Mouse (Mus musculus): Measurements from ENCODE around the gene Egfem1. TPM values are rescaled to one million over a fixed set of nuclear protein-coding genes. Genes with fewer than 3 reads are reported as not detected.

The Egfem1 gene
- polyA plus RNA-seq, 1 experiment = not detected

DNA sequence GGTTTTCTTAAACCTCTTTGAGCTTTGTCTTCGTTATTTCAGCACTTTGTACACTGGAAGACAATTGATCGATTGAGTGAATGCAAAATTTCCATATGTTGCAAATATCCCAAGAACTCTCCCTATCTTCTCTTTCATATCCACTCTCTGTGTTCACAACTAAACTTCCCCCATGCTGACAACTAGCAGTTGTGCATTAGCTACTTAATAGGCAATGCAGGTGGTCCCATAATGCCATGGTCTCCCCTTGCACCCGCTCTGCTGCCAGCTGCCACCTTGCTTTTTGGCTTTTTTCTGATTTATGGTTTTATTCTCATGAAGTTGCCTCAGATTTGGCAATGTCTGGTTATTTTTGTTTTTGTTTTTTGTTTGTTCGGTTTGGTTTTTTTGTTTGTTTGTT, 209.8 kb downstream of the Egfem1 start:
- H3K79me2 ChIP-seq (ENCODE audit: control insufficient read depth, insufficient read depth) = no peaks in the 10 kb centered on the region
- H3K4me2 ChIP-seq (ENCODE audit: low read depth) = no peak overlapping the region
- no peaks in the 10 kb centered on the region for H3K36me3 ChIP-seq (ENCODE audit: control insufficient read depth, insufficient read depth)
- no peak overlapping the region for H3K4me3 ChIP-seq
- no peak overlapping the region for H3ac ChIP-seq (ENCODE audit: control insufficient read depth, insufficient read length)
- TF ChIP-seq MYOD1 (IDR thresholded peaks at IDR 0.05; ENCODE audit: control insufficient read depth in 1 of 3, insufficient read length in 2 of 3, low read depth in 2 of 3) = no peak
- no peak for TF ChIP-seq SRF (IDR thresholded peaks at IDR 0.05; ENCODE audit: control insufficient read depth, insufficient read length, low read depth)
- TF ChIP-seq POLR2A (IDR thresholded peaks at IDR 0.05; ENCODE audit: insufficient read length, low read depth) = no peak
- no peak for TF ChIP-seq MAX (IDR thresholded peaks at IDR 0.05; ENCODE audit: low read depth)
- TF ChIP-seq POLR2AphosphoS2 (IDR thresholded peaks at IDR 0.05; ENCODE audit: insufficient read length, low read depth) = no peak
- TF ChIP-seq REST (IDR thresholded peaks at IDR 0.05; ENCODE audit: insufficient read depth, insufficient read length) = no peak
- TF ChIP-seq CEBPB (IDR thresholded peaks at IDR 0.05; ENCODE audit: insufficient read depth, poor library complexity, severe bottlenecking) = no peak
- TF ChIP-seq TCF3 (IDR thresholded peaks at IDR 0.05; ENCODE audit: insufficient read length, low read depth) = no peak
- H3K27me3 ChIP-seq (ENCODE audit: control insufficient read depth, insufficient read depth, insufficient read length) = no peaks in the 10 kb centered on the region

DNA sequence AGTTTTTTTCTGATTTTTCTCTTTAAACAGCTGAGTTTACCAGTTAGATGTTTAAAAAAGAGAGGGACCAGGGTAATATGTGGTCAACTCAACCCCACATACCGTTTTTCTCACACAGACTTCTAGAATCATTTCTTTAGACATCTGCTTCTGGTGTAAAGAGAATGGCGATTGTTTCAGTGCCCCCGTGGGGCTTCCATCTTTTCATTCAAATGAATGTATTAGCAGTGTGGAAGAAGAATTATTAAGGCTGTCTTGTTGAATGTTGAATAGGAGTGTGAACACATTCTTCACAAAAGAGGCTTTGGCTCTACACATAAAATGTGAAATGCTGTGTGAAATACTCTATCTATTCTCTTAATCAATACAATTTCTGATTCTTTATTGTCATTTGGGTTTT, 210.4 kb downstream of the Egfem1 start:
- Histone ChIP-seq H3K36me3 (ENCODE audit: control insufficient read depth, insufficient read depth) (no peaks in the 10 kb centered on the region), H3K79me2 (ENCODE audit: control insufficient read depth, insufficient read depth) (no peaks in the 10 kb centered on the region), H3K27me3 (ENCODE audit: control insufficient read depth, insufficient read depth, insufficient read length) (no peaks in the 10 kb centered on the region), H3K4me2 (ENCODE audit: low read depth) (no peak overlapping the region), H3ac (ENCODE audit: control insufficient read depth, insufficient read length) (no peak overlapping the region), H3K4me3 (no peak overlapping the region)
- no peak for TF ChIP-seq REST (IDR thresholded peaks at IDR 0.05; ENCODE audit: insufficient read depth, insufficient read length)
- no peak for TF ChIP-seq MYOG (IDR thresholded peaks at IDR 0.05; ENCODE audit: control insufficient read depth in 1 of 3, insufficient read depth in 1 of 3, insufficient read length in 2 of 3, low read depth in 2 of 3)
- no peak for TF ChIP-seq E2F4 (IDR thresholded peaks at IDR 0.05; ENCODE audit: insufficient read depth)
- TF ChIP-seq MYOD1 (IDR thresholded peaks at IDR 0.05; ENCODE audit: control insufficient read depth in 1 of 3, insufficient read length in 2 of 3, low read depth in 2 of 3) = no peak
- TF ChIP-seq SRF (IDR thresholded peaks at IDR 0.05; ENCODE audit: control insufficient read depth, insufficient read length, low read depth) = no peak
- TF ChIP-seq MAX (IDR thresholded peaks at IDR 0.05; ENCODE audit: low read depth) = no peak
- no peak for TF ChIP-seq TCF12 (IDR thresholded peaks at IDR 0.05; ENCODE audit: insufficient read depth, poor library complexity, severe bottlenecking)
- TF ChIP-seq POLR2A (IDR thresholded peaks at IDR 0.05; ENCODE audit: insufficient read length, low read depth) = no peak

DNA sequence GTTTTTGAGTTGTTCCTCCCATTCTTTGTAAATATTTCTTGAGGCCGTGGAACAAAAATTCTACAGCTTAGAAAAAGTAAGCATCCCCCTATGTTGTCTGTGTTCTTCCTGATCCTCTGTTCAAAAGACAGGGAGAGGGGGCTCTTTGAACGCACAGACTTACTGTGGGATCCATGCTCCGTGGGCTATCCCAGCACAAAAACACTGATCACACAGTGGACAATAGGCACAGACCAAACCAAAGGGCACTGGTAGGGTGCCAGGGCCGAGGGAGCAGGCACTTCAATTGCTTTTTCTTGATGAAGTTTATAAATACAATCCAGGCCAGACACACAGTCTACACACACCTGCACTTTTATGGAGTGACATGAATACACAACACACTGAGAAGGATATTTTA, 211.4 kb downstream of the Egfem1 start:
- TF ChIP-seq TCF12 (IDR thresholded peaks at IDR 0.05; ENCODE audit: insufficient read depth, poor library complexity, severe bottlenecking) (no peak), REST (IDR thresholded peaks at IDR 0.05; ENCODE audit: insufficient read depth, insufficient read length) (no peak), MAX (IDR thresholded peaks at IDR 0.05; ENCODE audit: low read depth) (no peak), USF1 (IDR thresholded peaks at IDR 0.05; ENCODE audit: low read depth) (no peak), SRF (IDR thresholded peaks at IDR 0.05; ENCODE audit: control insufficient read depth, insufficient read length, low read depth) (no peak), MYOD1 (IDR thresholded peaks at IDR 0.05; ENCODE audit: control insufficient read depth in 1 of 3, insufficient read length in 2 of 3, low read depth in 2 of 3) (no peak), POLR2AphosphoS2 (IDR thresholded peaks at IDR 0.05; ENCODE audit: insufficient read length, low read depth) (no peak)
- H3K4me2 ChIP-seq (ENCODE audit: low read depth) = no peak overlapping the region

DNA sequence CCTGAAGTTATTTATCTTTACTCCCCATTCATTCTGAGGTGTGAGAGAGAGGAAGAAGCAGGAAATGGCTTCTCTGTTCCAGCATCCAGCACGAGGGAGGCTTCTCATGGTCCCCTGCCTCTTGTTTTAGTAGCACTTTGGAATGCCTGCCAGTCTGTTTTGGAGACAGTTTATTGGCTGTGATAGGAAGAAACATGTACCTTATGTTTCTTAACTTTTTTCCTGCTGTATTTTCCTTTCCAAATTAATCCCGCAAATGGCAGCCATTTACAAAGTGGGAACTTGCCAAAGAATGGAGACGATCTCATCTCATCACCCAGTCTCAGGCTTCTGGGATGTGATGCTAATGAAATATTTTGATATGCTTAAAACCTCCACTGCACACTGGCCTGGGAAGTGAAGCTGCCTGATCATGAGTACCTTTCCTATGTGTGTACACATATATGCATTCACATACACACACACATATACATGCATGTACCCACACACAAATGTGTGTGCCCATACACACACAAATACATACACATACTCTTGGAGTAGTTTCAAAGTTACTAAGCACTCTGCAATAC, 260.5 kb downstream of the Egfem1 start:
- Histone ChIP-seq H3K27me3 (ENCODE audit: control insufficient read depth, insufficient read depth, insufficient read length) (no peaks in the 10 kb centered on the region), H3K79me2 (ENCODE audit: control insufficient read depth, insufficient read depth) (no peaks in the 10 kb centered on the region), H3K36me3 (ENCODE audit: control insufficient read depth, insufficient read depth) (no peaks in the 10 kb centered on the region), H3K4me2 (ENCODE audit: low read depth) (no peak overlapping the region), H3K4me3 (no peak overlapping the region), H3ac (ENCODE audit: control insufficient read depth, insufficient read length) (no peak overlapping the region)
- no peak for TF ChIP-seq USF1 (IDR thresholded peaks at IDR 0.05; ENCODE audit: low read depth)

More for the DNA sequence above, 211.4 kb downstream of the Egfem1 start:
- H3K4me3 ChIP-seq = no peak overlapping the region
- no peaks in the 10 kb centered on the region for H3K79me2 ChIP-seq (ENCODE audit: control insufficient read depth, insufficient read depth)
- H3K27me3 ChIP-seq (ENCODE audit: control insufficient read depth, insufficient read depth, insufficient read length) = no peaks in the 10 kb centered on the region
- H3ac ChIP-seq (ENCODE audit: control insufficient read depth, insufficient read length) = no peak overlapping the region
- H3K36me3 ChIP-seq (ENCODE audit: control insufficient read depth, insufficient read depth) = no peaks in the 10 kb centered on the region

DNA sequence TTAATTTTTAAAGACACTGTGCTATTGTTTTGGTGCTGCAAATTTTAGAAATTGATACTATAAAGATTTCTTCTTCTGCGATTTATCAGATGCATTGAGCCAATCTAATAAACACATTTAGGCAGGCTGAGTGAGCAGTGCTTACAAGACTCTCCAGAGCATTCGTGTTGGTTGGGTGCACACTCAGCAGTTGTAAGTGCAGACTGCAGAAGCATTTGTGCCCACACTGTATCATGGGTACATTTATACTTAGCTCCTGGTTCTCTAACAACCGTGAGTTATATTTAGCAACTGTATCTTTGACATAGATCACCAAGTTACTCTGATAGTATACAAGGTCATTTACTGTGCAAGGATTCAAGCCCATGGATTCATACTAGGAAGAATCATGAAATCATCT, 264.0 kb downstream of the Egfem1 start:
- H3K36me3 ChIP-seq (ENCODE audit: control insufficient read depth, insufficient read depth) = no peaks in the 10 kb centered on the region
- H3K27me3 ChIP-seq (ENCODE audit: control insufficient read depth, insufficient read depth, insufficient read length) = no peaks in the 10 kb centered on the region
- H3K4me3 ChIP-seq = no peak overlapping the region
- H3ac ChIP-seq (ENCODE audit: control insufficient read depth, insufficient read length) = no peak overlapping the region
- H3K79me2 ChIP-seq (ENCODE audit: control insufficient read depth, insufficient read depth) = no peaks in the 10 kb centered on the region
- no peak for TF ChIP-seq TCF12 (IDR thresholded peaks at IDR 0.05; ENCODE audit: insufficient read depth, poor library complexity, severe bottlenecking)
- TF ChIP-seq REST (IDR thresholded peaks at IDR 0.05; ENCODE audit: insufficient read depth, insufficient read length) = no peak
- TF ChIP-seq USF1 (IDR thresholded peaks at IDR 0.05; ENCODE audit: low read depth) = no peak
- TF ChIP-seq MYOG (IDR thresholded peaks at IDR 0.05; ENCODE audit: control insufficient read depth in 1 of 3, insufficient read depth in 1 of 3, insufficient read length in 2 of 3, low read depth in 2 of 3) = no peak
- TF ChIP-seq MYOD1 (IDR thresholded peaks at IDR 0.05; ENCODE audit: control insufficient read depth in 1 of 3, insufficient read length in 2 of 3, low read depth in 2 of 3) = no peak
- TF ChIP-seq CEBPB (IDR thresholded peaks at IDR 0.05; ENCODE audit: insufficient read depth, poor library complexity, severe bottlenecking) = no peak
- TF ChIP-seq TCF3 (IDR thresholded peaks at IDR 0.05; ENCODE audit: insufficient read length, low read depth) = no peak
- no peak for TF ChIP-seq MAX (IDR thresholded peaks at IDR 0.05; ENCODE audit: low read depth)
- TF ChIP-seq SRF (IDR thresholded peaks at IDR 0.05; ENCODE audit: control insufficient read depth, insufficient read length, low read depth) = no peak
- TF ChIP-seq POLR2A (IDR thresholded peaks at IDR 0.05; ENCODE audit: insufficient read length, low read depth) = no peak
- no peak for TF ChIP-seq E2F4 (IDR thresholded peaks at IDR 0.05; ENCODE audit: insufficient read depth)
- TF ChIP-seq POLR2AphosphoS2 (IDR thresholded peaks at IDR 0.05; ENCODE audit: insufficient read length, low read depth) = no peak
- no peak overlapping the region for H3K4me2 ChIP-seq (ENCODE audit: low read depth)
